Mouse (Mus musculus) c-Kit-negative CD71-positive TER-119-positive erythroid progenitor cells, embryonic 14.5 days (primary cell): ENCODE measurements around the gene Usp12.

ENCODE experiments used
- DNase-seq: peaks from one replicate; pipeline ENCODE4 v3.0.0-alpha.2; 2013; ENCODE audit warnings: low read depth, low spot score

Usp12 gene

DNA sequence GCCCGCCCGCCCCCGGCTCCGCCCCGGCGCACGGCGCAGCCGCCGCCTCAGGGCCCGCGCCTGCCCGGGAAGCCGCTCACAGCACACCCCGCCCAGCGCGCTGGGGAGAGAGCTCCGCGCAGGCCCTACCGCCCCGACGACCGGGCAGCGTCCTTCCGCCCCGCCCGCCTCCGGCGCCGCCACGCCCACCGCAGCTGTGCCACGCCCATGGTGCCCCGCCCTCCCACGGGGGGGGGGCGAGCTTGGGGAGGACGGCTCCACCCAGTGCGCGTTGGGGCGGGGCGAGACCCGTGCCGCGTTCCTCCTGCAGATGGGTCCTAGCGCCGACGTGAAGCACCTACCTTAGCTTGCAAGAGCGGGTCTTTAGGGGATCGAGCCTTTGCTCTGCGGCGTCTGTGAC lies at the start of gene Usp12:
Gene Usp12, minus strand, starts transcription at position 154 of the 400 bp plus-strand sequence.
- peak; percentile 90 for DNase-seq

DNA sequence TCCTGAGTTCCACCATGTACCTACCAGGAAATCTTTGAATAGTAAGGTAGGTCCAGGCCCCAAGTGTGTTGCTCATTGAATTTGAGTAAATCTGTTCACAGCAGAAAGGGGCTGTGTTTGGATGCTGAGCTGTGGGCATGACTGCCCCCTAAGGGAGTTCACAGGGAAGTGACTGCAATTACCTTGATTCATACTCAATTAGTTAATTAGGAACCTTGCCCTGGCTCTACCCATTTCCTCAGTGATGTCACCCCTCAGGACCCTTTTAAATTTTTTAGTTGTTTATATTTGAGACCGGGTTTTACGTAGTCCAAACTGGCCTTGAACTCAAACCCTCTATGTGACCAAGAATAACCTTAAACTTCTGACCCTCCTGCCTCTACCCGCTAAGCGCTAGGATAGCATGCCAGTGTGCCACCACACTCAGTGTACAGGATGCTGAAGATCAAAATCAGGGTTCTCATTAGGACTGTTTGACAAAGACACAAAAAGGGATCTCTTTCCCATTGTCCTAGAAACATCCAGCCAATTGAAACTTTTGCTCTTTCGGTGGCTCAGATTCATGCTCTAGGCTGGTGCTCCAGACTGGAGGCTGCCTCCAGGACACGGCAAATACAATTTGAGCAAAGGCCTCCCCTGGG lies 49.6 kb upstream of the Usp12 start:
- no peak for DNase-seq

DNA sequence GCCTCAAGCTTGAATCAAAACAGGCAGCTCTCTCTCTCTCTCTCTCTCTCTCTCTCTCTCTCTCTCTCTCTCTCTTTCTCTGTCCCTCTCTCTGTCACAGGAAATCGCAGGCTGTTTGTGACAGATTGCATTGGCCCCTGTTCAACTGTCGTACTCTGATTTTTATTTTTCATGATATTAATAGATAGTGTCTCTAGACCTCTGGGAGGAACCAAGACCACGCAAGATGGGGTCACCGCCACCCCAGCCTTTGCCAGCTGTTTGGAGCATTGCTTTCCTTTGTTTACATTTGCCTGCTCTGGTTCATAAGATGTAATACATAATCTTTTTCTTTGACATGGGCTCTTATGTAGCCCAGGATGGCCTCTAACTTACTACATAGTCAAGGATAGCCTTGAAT lies 47.2 kb upstream of the Usp12 start:
- DNase-seq, result no peak

DNA sequence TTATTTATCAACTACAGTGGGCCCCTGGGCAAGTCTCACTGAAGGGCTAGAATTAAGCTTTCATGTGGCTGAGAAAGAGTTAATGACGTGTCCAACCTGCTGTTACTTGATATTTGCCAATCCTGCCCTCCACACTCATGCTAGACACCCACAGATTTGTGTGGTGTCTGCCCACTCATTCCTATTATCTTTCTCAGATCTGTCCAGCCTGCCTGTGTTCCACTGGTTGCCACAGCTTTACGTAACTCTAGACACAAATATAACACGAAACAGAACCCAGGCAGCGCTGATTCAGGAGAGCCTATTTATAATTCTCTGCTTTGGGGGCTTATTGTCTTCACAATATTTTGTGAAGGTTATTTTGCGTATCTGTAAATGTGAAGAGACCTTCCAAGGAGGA lies 46.5 kb upstream of the Usp12 start:
- no peak for DNase-seq

- no peak for DNase-seq
Measured at GRCm38 (mm10) chr5:146840422-146840821, 45.6 kb upstream of the Usp12 start.

- DNase-seq, result no peak
Measured at GRCm38 (mm10) chr5:146839760-146840159, 45.0 kb upstream of the Usp12 start.

DNA sequence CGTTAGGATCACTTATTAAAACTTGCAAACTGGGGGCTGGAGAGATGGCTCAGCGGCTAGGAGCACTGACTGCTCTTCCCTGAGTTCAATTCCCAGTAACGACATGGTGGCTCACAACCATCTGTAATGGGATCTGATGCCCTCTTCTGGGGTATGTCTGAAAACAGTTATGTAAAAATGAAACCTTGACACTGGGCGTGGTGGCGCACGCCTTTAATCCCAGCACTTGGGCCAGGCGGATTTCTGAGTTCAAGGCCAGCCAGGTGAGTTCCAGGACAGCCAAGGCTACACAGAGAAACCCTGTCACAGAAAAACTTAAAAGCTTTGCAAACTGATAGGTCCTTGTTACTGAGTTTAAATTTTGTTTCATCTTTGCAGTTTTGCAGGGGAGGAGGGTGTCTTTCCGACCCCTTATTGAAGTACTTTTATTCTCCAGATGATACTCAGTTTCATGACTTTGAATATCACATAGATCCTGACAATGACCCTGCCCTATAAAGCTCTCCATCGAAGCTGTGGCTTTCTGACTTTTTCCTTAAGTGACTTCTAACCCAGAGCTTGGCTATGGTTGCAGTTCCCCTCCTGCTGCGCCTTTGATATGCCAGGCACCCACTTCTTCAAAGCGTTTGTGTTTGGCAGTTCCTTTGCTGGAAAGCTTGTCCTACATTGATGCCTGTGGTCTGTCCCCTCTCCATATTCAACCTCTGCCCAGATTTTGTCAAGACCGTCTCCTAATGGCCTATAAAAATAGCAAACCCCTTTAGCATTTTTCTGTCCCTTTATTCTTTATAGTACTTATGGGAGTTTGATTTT lies 44.2 kb upstream of the Usp12 start:
- DNase-seq, result no peak

DNA sequence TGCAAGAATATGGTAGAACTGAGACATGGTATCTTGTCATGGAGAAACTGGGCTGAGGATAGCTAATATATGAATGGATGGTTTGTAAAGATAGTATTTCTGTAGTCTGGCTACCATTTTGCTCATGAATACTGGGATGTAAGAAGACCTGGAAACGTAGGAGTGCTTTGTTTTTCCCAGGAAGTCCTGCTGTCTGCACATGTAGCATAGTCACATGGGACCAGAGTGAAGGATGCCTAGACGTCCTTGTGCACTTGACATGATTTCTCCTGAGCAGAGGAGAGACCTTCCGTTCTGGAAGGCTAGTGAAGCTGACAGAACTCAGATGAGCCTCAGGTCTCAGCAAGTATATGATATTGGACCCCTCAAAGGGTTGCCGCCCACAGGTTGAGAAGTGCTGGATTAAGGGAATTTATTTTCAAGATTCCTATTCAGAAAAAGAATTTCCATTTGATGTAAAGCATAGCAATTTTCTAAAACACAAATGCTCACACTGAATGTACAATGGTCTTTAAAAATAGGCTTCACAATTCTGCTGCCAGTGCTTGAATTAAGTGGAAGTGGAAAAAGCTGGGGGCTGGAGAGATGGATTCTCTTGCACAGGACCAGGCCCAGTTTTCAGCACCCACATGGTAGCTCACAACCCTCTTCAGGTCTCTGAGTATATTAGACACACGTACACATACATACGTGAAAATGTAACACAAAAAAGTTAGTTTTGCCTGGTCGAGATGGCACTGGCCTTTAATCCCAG lies 43.3 kb upstream of the Usp12 start:
- no peak for DNase-seq

- no peak for DNase-seq
Measured at GRCm38 (mm10) chr5:146834959-146835358, 40.2 kb upstream of the Usp12 start.

DNA sequence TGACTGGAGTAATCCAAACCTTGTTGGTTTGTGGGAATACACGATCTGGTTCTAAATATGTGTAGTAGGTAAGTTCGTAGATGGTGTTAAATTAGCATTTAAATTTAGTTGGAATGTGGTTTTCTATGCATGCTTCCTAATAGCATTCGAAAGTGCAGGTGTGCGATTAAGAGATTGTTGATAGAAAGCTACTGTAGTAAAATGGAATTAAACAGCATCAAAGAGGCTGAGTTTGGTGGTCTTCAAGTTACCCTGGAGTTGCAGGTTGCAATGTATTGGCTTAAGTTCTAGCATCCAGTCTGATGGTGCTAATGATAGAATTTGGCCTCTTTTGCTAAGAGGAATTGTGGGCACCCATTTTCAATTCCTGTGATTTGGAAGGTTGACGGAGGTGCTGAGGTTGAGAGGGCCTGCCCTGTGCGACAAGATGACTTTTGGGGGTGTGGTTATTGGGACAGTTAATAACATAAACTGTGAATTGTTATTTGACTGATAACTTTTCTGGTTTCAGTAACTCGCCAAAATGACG lies 38.9 kb upstream of the Usp12 start:
- no peak for DNase-seq

DNA sequence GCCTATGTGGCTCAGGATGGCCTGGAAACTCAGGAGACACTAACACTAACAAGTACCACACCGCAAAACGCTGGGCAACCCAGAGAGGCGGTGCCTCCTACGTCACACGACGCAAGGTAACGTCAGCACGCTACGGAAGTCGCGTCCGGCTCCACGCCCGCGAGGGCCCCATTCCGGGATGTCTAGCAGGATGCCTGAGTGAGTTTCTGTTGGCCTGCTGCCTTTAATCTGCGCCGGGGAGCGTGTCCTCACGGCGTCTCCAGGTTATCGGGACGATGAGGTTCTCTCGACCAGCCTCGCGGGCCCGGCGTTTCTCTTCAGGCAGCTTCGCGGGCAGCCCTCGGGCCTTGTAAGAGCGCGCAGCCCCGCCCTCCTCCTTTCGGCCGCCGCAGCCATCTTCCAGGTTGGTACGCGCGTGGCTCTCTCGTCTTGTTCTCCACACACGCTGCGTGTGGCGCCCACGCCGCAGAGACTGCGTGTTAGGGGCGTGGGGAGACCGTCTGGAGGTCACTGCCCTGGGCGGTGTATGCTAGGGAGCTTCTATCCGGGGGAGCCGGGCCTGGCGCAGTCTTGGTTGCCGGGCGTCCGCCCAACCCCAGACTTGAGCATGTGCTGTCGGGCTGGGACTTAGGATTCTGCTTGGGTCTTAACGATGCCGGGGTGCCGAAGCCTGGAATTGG lies 38.1 kb upstream of the Usp12 start, which contains the start of gene Rpl21:
Gene Rpl21, plus strand, starts transcription at position 122 of the 680 bp plus-strand sequence.
- DNase-seq, result peak; percentile 90

- no peak for DNase-seq
Measured at GRCm38 (mm10) chr5:146832435-146832768, 37.6 kb upstream of the Usp12 start.

- no peak for DNase-seq
Measured at GRCm38 (mm10) chr5:146829528-146829927, 34.7 kb upstream of the Usp12 start.

DNA sequence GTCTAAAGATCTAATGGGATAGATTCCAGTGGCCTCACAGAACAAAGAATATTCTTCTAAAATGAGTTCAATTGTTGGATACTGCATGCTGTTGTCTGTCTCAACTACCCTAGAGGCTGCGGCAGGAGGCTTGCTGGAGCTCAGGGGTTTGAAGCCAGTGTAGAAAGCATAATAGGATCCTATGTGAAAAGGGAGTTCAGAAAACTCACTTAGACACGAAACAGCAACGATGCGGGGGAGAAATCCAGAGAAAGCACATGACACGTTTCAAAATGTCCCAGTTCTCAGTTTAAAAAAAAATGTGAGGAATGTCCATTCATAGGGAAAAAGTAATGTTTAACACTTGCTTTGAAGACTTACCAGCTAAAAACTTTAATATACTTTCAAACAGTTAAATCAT lies 28.2 kb upstream of the Usp12 start:
- no peak for DNase-seq

DNA sequence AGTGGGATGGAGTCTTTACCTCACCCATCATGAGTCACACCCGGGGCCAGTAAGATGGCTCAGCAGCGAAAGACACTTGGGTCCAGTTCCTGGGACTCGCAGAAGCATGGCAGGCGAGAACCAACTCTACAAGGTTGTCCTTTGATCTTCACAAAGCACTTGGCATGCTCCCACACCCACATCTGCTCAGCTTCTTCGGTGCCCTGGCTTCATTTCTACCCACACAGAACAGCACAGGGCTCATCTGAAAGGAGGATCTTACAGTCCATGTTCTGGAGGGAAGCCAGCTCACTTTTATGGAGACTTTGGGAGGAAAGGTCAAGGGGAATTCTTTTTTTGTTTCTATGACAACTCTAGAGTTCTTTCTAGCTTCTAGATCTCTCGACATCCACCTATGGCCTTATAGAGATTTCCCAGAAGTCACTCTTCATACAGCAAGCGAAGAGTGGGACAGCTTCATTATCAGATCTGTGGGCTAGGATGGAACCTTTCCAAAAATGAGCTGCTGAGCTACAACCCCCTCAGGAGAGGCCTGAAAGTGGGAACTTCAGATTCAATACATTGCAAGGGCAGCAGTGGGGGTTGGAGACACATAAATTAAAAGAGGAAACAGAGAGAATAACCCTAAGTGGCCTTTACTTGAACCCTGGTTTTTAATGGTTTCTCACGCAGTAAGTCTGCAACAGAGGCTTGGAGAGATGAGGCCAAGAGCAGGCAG lies 24.3 kb upstream of the Usp12 start:
- DNase-seq, result no peak

DNA sequence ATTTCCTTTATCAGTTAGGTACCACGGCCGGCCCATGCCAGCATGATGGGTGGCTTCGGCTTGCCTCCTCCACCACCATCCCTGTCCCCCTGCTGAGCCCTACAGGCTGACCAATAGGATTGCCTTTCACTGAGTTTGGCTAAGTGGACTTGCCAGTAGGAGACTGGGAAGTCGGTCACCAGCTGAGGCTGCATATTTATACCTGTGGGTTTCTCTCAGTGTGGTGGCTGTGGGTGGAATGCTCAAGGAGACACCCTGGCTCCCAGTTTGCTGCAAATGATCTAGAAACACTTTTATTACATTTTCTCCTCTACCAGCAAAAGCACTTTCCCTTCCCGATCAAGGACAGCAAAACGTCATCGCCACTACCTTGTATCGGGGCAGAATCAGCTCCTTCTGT lies 22.8 kb upstream of the Usp12 start:
- DNase-seq, result no peak

GRCm38 (mm10) chr5:146815394-146815793 lies 20.6 kb upstream of the Usp12 start:
- no peak for DNase-seq

- DNase-seq, result no peak
Measured at GRCm38 (mm10) chr5:146813421-146813820, 18.6 kb upstream of the Usp12 start.

- DNase-seq, result no peak
Measured at GRCm38 (mm10) chr5:146812866-146813265, 18.1 kb upstream of the Usp12 start.

- no peak for DNase-seq
Measured at GRCm38 (mm10) chr5:146809951-146810350, 15.1 kb upstream of the Usp12 start.

DNA sequence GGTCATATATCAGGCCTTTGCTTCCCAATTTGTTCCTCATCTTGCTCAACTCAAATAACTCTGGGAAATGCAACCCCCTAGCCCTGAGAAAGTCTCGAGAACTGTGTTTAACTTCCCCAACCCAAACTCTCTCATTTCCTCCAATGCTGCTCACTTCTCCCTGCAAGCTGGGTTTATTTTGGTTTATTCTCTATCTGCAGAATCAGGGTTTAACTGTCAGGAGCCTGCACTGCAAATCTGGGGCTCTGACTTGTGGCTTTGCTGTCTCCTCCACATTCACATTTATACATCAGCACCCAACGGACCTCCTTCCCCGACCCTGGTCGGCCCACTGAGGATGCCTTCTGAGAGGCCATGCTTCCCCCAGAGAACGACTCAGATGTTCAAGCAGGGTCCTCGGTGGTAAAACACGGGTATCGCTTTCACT lies 11.2 kb upstream of the Usp12 start:
- no peak for DNase-seq
